Mouse (Mus musculus) retina, postnatal 1 day (tissue): ENCODE results near the gene Slf2.

Experiments
- DNase-seq: peaks from one replicate; pipeline ENCODE4 v3.0.0-alpha.2; 2012

Gene Slf2

GRCm38 (mm10) chr19:44908836-44909460 lies 22.0 kb upstream of the Slf2 start:
- no peak for DNase-seq

DNA sequence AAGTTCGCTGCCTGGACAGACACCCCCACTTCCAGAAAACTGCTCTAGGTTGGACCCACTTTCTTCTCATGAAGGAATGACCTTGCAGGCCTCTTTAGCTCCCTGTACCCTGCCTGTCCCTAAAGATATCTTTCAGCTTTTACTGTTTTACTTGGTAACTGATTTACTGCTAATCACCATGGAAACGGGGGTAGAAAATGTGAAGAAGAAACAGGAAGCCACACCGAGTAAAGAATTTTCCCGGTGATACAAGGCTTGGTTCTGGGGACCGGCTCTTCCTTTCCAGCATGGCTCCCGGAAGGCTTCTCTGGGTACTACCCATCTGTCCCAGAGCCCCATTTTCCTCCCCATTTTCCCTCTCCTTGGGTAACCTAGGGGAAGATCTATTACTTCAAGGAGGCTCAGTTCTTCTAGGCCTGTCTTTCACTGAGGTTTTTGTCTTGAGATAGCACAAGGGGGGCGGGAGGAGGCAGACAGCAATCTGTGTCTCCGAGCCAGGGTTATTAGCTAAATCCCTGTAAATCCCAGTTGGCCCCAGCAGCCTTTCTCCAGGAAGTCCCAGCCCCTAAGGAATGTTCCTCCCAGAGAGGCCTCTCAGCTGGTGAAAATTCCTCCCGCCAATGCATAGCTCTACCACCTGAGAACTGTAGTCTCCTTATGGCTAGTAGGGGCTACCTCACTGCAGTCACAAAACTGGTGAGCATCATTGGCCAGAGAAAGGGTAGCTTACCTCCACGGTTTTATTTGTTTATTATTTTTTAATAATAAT lies 16.3 kb upstream of the Slf2 start:
- DNase-seq: peak; percentile 31

DNA sequence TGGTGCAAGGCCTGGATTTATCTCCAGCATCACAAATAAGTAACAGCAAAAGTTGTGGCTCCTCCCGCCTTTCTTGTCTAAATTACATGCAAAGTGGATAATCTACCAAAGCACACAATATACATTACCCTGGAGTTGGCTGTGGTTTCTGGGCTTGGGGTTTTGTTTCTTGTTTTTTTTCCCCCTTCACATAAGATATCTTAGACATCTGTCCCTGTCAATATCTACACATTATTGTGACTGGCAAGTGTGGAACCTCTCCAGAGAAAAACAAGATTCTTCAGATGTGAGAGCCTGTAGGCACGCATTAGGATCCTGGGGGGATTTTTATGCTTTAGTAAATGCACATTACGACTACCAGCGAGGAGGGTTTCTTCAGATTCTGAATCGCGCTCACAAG lies 12.8 kb upstream of the Slf2 start:
- DNase-seq: no peak

- no peak for DNase-seq
These were observed 9.3 kb upstream of the Slf2 start for GRCm38 (mm10) chr19:44921466-44922139.

GRCm38 (mm10) chr19:44922521-44922920 lies 8.4 kb upstream of the Slf2 start:
- no peak for DNase-seq

GRCm38 (mm10) chr19:44924699-44925098 lies 6.3 kb upstream of the Slf2 start:
- DNase-seq: no peak

- no peak for DNase-seq
These were observed 4.2 kb upstream of the Slf2 start for GRCm38 (mm10) chr19:44926781-44927180.

DNA sequence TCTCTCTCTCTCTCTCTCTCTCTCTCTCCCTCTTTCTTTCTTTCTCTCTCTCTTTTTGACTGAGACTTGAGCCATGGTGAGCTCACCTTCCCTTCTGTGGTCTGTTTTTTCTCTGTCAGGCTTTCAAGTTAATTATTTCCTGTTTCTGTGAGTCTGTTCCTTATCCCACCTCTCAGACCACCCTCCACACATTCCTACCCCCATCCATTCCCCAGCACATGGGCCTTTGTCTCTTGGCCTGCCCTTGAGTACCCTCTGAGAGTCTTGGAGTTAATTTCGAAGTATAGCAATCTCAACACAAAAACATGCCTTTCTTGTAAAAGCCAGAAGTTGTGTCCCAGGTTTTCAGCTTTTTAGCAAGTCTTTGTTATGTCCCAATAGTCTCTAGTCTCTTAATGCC lies 3.7 kb upstream of the Slf2 start:
- no peak for DNase-seq

DNA sequence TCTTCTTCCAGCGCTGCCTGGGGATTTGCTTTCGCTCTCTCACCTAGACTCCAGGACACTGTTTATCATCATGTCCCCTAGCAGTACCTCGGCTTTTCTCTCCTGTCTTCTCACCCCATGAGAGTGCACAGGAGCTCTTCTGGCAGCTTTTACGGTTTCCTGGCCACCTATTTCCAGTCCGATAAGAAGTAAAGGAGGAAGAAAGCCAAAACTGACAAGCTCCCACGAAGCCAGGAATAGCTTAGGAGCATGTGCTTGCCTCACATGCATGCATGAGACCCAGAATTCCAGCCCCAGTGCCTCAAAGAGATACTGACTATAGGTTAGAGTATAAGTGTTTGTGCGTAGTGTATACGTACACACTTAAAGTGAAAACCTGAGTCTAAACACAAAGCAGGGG lies 2.8 kb upstream of the Slf2 start:
- DNase-seq: no peak

DNA sequence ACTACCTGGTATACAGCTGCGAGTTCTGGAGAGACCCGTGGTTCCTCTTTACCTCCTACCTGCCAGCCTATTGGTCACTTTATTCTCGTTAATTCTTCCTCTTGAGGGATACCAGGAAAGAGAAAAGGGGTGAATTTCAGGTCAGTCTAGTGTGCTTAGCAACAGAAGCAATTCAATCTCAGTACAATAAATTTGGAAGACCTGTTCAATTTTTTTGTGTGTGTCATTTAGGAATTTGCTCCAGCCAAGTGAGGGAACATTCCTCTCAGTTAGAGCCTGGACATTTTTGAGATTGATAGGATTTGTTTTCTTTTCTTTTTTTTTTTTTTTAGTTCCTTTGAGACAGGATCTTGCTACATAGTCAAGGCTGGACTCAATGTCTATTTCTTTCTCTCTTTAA lies 1.7 kb upstream of the Slf2 start:
- no peak for DNase-seq

GRCm38 (mm10) chr19:44929663-44930062 lies 1.3 kb upstream of the Slf2 start:
- DNase-seq: no peak

DNA sequence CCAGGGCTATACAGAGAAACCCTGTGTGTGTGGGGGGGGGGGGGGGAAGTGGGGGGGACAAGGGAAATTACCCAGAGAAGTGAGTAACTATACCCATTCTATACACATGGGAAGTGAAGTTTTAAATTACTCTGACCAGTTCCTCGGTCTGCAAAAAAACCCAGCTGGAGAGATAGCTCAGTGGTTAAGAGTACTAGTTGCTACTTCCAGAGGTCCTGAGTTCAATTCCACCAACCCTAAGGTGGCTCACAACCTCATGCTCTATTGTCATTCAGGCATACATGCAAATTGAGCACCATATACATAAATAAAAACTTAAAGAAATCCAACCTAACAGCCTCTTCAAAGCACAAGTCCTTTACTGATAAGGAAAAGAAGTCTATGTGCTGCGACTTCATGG lies 829 bp upstream of the Slf2 start:
- no peak for DNase-seq

GRCm38 (mm10) chr19:44931454-44931759 lies 456 bp downstream of the Slf2 start:
- peak; percentile 94 for DNase-seq

DNA sequence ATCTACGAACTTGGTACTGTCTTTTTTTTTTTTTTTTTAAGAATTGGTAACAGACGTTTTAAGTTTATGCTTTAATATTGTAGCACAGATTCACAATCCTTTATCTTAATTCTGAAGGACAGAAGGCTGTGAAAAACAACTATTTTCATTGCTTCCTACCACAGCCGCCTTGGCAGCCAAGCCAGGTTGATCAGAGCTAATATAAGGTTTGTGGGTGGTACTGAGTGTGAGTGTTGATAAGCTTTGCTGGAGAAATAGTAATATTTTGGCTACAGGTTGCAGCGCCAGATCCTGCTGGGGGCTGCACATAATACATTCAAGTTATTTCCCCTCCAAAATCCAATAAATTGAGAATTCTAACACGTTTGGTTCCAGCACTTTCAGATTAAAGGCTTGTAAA lies 1.1 kb downstream of the Slf2 start:
- DNase-seq: no peak

DNA sequence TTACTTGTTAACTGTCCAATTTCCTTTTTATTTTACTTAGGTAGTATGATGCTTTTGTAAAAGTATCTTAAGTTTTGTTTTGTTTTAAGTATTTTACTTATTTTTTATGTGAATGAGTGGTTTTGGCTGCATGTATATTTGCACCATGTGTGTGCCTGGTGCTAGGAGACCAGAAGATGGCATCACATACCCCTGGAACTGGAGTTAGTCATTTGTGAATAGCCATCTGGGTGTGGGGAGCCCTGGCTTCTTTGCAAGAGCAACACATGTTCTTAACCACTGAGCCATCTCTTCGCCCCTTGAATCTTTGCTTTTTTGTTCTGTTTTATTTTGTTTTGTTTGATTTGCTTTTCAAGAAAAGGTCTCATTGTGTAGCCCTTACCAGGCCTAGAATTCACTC lies 2.2 kb downstream of the Slf2 start:
- no peak for DNase-seq

DNA sequence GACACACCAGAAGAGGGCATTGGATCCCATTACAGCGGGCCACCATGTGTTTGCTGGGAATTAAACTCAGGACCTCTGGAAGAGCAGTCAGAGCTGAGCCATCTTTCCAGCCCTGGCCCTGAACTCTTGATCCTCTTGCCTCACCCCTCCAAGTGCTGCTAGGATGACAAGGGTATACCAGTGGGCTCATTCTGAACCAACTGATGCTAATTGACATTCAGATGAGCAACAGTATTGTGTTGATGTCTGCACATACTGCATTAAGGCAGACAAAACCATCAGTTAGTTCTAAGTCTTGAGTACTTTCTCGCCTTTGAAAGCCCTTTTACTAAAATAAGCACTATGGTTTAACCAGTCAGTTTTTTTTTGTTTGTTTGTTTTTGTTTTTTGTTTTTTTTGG lies 28.7 kb downstream of the Slf2 start:
- DNase-seq: no peak

GRCm38 (mm10) chr19:44965978-44966377 lies 35.0 kb downstream of the Slf2 start:
- no peak for DNase-seq

- no peak for DNase-seq
These were observed 37.4 kb downstream of the Slf2 start for GRCm38 (mm10) chr19:44968329-44968728.

DNA sequence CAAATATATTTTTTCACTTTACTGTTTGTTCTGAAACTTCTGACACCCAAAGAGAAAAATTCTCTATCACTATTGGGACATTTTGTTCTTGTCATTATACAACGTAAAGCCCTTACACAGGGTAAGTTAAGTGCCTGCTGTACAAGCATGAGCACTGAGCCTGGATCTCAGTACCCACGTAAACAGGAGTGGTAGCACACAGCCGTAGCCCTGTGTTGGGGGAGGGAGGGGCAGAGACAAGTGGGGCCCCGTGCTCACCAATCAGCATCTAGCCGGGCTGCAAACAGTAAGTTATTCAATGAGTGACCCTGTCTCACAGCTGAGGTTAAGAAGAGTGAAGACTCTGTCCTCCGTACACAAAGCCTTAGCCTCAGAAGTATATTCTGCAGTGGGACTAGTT lies 45.7 kb downstream of the Slf2 start:
- DNase-seq: no peak

DNA sequence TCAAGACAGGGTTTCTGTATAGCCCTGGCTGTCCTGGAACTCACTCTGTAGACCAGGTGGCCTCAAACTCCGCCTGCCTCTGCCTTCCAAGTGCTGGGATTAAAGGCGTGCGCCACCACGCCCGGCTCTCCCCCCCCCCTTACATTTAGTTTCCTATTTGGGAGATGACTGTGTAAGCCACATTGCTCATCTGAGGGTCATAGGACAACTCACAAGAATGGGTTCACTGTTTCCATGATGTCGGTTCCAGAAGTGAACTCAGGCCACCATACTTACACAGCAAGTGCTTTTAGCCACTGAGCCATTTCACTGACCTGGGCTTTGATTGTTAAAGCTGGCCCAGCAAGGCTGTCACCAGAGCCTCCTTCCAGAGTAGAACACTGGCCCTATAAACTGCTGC lies 46.2 kb downstream of the Slf2 start:
- no peak for DNase-seq

DNA sequence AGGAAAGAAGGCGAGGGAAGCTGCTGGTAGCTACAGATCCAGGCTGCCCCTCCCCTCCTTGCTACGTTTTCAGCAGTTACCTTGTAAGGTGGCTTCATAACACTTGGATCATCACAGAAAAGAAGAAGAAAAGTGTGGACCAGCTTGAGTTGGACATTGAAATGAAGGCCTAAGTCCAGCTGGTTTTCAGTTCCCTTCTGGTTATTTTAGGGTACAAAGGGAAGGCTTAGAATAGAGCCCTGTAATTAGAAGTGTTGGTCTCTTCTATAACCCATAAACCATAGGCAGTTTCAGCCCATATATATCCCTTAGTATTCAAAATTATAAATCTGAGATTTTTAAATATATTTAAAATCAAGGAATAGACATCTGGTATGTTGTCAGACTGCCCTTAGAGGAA lies 49.8 kb downstream of the Slf2 start:
- no peak for DNase-seq

- DNase-seq: no peak
These were observed 51.6 kb downstream of the Slf2 start for GRCm38 (mm10) chr19:44982477-44983115.

DNA sequence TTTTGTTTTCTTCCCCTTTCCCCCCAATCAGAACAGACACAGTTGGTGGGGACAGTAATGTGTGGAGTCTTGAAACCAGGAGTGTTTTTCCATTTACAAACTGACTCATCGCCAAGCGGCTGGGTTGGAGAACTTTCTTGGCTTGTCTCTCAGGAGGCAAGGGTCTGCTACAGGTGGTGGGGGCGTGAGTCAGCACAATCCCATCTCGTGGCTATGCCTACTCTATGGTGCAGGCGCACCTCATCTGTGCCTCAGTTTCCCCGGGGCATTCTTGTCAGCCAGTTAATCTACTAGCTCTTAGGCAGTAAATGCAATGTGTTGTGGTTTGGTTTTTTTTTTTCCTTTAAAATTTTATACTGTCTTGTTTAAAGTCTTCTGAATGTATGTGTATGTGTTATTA lies 52.4 kb downstream of the Slf2 start:
- DNase-seq: no peak

GRCm38 (mm10) chr19:44984420-44984819 lies 53.5 kb downstream of the Slf2 start:
- no peak for DNase-seq
